Mouse (Mus musculus): ENCODE data around the gene Asphd2.

- no peak for TF ChIP-seq GATA1 (IDR thresholded peaks at IDR 0.05; ENCODE audit: borderline replicate concordance, low read length)
- no peak for TF ChIP-seq FLI1 (IDR thresholded peaks at IDR 0.05; ENCODE audit: low read length)
Measured at GRCm38 (mm10) chr5:112378716-112379115, 15.9 kb downstream of the Asphd2 start.

Data from megakaryocyte, embryonic 14.5 days (primary cell).